Mouse (Mus musculus): ENCODE measurements around the gene Xrcc4. TPM values are rescaled to one million over a fixed set of nuclear protein-coding genes. Genes with fewer than 3 reads are reported as not detected.

The Xrcc4 gene
- polyA plus RNA-seq, 2 experiments, result 6.2 to 10.3 TPM

GRCm38 (mm10) chr13:89740243-89741115, 348.9 kb downstream of the Xrcc4 start:
- no peak for TF ChIP-seq POLR2A (IDR thresholded peaks at IDR 0.05; ENCODE audit: borderline replicate concordance, extremely low read depth, insufficient read depth, insufficient read length)
- Histone ChIP-seq H3K36me3 (ENCODE audit: control insufficient read depth, insufficient read depth, low read length) (0 out of 2 replicates have a peak, but pooled peaks cover 3% of the 10 kb centered on the region), H3K4me2 (replicated peaks; ENCODE audit: low read depth, low read length, severe bottlenecking) (peak overlapping the region; percentile 84), H3K27ac (replicated peaks; ENCODE audit: low read depth, low read length) (peak overlapping the region; percentile 81), H3K9ac (ENCODE audit: low read depth, low read length, severe bottlenecking) (peak overlapping the region; percentile 70), H3K27me3 (ENCODE audit: control insufficient read depth, insufficient read depth, low read length) (no peaks in the 10 kb centered on the region), H3K9me3 (ENCODE audit: control insufficient read depth, low read length) (no peaks in the 10 kb centered on the region), H3K4me3 (replicated peaks; ENCODE audit: low read length) (peak overlapping the region; percentile 67), H3K4me1 (ENCODE audit: control insufficient read depth, insufficient read depth, low read length) (peaks cover 12% of the 10 kb centered on the region)
- ATAC-seq (ENCODE audit: low FRiP score, low read depth) (peak; percentile 79), DNase-seq (ENCODE audit: low spot score) (peak; percentile 92)
- under 1% methylated on average over 33 of the region's 33 CpGs for WGBS

GRCm38 (mm10) chr13:89739696-89740242, 349.6 kb downstream of the Xrcc4 start:
- no peaks in the 10 kb centered on the region for H3K27me3 ChIP-seq (ENCODE audit: control insufficient read depth, insufficient read depth, low read length)
- H3K4me2 ChIP-seq (replicated peaks; ENCODE audit: low read depth, low read length, severe bottlenecking), result peak overlapping the region; percentile 84
- peak overlapping the region; percentile 70 for H3K9ac ChIP-seq (ENCODE audit: low read depth, low read length, severe bottlenecking)
- no peak for TF ChIP-seq POLR2A (IDR thresholded peaks at IDR 0.05; ENCODE audit: borderline replicate concordance, extremely low read depth, insufficient read depth, insufficient read length)
- 0 out of 2 replicates have a peak, but pooled peaks cover 3% of the 10 kb centered on the region for H3K36me3 ChIP-seq (ENCODE audit: control insufficient read depth, insufficient read depth, low read length)
- ATAC-seq (ENCODE audit: low FRiP score, low read depth) (no peak), DNase-seq (ENCODE audit: low spot score) (no peak)
- 1% methylated on average over 24 of the region's 24 CpGs for whole genome bisulfite sequencing
- H3K4me1 ChIP-seq (ENCODE audit: control insufficient read depth, insufficient read depth, low read length), result peaks cover 12% of the 10 kb centered on the region
- peak overlapping the region; percentile 81 for H3K27ac ChIP-seq (replicated peaks; ENCODE audit: low read depth, low read length)
- H3K4me3 ChIP-seq (replicated peaks; ENCODE audit: low read length), result peak overlapping the region; percentile 67
- H3K9me3 ChIP-seq (ENCODE audit: control insufficient read depth, low read length), result no peaks in the 10 kb centered on the region

DNA sequence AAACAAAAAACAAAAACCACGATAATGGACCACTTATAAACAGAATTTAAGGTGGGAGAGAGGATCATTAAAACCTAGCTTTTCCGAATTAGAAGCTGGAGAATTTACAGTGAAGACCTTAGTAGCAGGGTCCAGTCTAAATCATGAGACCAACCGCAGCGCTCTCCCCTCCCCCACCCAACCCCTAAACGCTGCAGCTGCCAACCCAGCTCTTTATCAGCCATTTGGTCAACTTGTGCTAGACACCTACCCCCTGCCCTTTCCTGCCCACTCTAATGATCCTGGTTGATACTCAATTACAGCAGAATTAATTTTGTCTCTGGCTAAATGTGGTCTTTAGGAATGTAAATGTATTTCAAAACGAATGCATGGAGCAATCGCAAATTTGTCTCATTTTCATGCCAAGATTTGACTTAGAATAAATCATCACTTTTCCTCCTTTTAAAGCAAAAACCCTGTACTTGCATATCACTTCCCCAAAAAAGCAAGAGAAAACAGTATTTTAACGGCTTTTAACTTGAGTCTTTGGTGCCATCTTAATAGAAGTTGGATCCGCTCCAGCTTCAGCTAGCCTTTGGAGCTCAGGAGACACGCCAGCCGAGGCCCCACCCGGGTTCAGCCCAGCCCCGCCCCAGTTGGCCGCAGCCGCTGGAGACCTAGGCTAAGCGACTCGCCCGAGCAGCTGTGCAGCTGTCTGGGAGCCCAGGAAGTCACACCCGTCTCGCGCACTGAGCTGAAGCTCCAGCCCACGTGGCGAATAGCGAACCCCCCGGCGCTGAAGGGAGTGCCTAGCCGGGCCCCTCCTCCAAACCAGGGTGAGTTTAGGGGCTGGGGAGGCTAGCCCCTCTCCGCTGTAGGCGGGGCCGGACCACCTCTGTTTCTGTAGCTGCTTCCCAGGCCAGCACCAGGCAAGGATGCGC, 350.4 kb downstream of the Xrcc4 start:
- DNase-seq (ENCODE audit: low spot score) (peak; percentile 82), ATAC-seq (ENCODE audit: low FRiP score, low read depth) (peak; percentile 64)
- 2% methylated on average over 31 of the region's 31 CpGs for WGBS
- Histone ChIP-seq H3K4me3 (replicated peaks; ENCODE audit: low read length) (peak overlapping the region; percentile 67), H3K9me3 (ENCODE audit: control insufficient read depth, low read length) (no peaks in the 10 kb centered on the region), H3K36me3 (ENCODE audit: control insufficient read depth, insufficient read depth, low read length) (0 out of 2 replicates have a peak, but pooled peaks cover 3% of the 10 kb centered on the region), H3K4me2 (replicated peaks; ENCODE audit: low read depth, low read length, severe bottlenecking) (peak overlapping the region; percentile 84), H3K9ac (ENCODE audit: low read depth, low read length, severe bottlenecking) (peak overlapping the region; percentile 70), H3K27me3 (ENCODE audit: control insufficient read depth, insufficient read depth, low read length) (no peaks in the 10 kb centered on the region), H3K4me1 (ENCODE audit: control insufficient read depth, insufficient read depth, low read length) (peaks cover 12% of the 10 kb centered on the region), H3K27ac (replicated peaks; ENCODE audit: low read depth, low read length) (peak overlapping the region; percentile 81)
- TF ChIP-seq POLR2A (IDR thresholded peaks at IDR 0.05; ENCODE audit: borderline replicate concordance, extremely low read depth, insufficient read depth, insufficient read length), result no peak

DNA sequence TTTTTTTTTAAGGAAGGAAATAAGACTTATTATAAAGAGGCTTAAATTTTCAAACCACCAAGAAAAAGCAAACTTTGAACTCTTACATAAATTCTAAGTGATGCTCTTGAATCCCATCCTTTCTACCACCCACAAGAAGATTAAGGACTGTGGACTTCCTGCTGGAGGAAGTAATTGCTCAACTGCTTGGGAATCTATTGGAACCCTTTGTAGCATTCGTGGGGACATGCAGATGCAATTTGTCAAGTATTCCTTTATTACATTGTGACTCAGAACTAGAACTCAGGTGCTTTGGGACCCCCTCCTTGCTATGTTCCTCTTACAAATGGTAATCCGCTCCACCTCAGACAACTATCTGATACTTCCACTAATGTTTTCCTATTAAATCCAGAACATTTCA, 351.1 kb downstream of the Xrcc4 start:
- peak overlapping the region; percentile 67 for H3K4me3 ChIP-seq (replicated peaks; ENCODE audit: low read length)
- H3K36me3 ChIP-seq (ENCODE audit: control insufficient read depth, insufficient read depth, low read length), result 0 out of 2 replicates have a peak, but pooled peaks cover 3% of the 10 kb centered on the region
- DNase-seq (ENCODE audit: low spot score) (no peak), ATAC-seq (ENCODE audit: low FRiP score, low read depth) (no peak)
- no peak overlapping the region for H3K27ac ChIP-seq (replicated peaks; ENCODE audit: low read depth, low read length)
- TF ChIP-seq POLR2A (IDR thresholded peaks at IDR 0.05; ENCODE audit: borderline replicate concordance, extremely low read depth, insufficient read depth, insufficient read length), result no peak
- 42% methylated on average over 2 of the region's 2 CpGs for WGBS
- no peaks in the 10 kb centered on the region for H3K9me3 ChIP-seq (ENCODE audit: control insufficient read depth, low read length)
- H3K9ac ChIP-seq (ENCODE audit: low read depth, low read length, severe bottlenecking), result 0 out of 2 replicates have a peak overlapping the region, but pooled peaks have one; percentile 70
- H3K27me3 ChIP-seq (ENCODE audit: control insufficient read depth, insufficient read depth, low read length), result no peaks in the 10 kb centered on the region
- peak overlapping the region; percentile 84 for H3K4me2 ChIP-seq (replicated peaks; ENCODE audit: low read depth, low read length, severe bottlenecking)
- H3K4me1 ChIP-seq (ENCODE audit: control insufficient read depth, insufficient read depth, low read length), result peaks cover 12% of the 10 kb centered on the region
